Mouse (Mus musculus): ENCODE measurements around the gene Uox.

DNA sequence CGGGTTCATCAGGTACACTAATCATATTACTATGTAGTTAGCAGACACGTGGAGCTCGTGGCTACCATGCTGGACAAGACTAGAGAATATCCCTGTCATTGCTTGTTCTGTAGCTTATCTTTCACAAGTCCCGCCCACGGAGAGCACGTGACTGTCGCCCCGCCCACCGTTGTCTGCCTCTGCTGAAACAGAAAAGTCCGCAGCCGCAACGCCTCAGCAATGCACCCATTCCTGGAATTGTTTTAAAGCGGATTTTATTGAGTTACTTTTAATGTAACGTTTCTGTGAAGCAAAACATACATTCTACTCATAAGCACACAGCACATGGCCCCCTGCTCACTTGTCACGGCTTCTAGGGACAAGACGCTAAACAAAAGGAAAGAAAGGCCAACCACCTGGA, 109.4 kb downstream of the Uox start:
- TF ChIP-seq CTCF (IDR thresholded peaks at IDR 0.05; ENCODE audit: extremely low read depth, insufficient read depth, insufficient read length, insufficient replicate concordance), result no peak
- no peak for TF ChIP-seq POLR2A (IDR thresholded peaks at IDR 0.05; ENCODE audit: low read depth, low read length)
